Mouse (Mus musculus) neutrophil, adult 5-6 weeks (primary cell): ENCODE measurements around the gene Ceacam5. TPM values are rescaled to one million over a fixed set of nuclear protein-coding genes. Genes with fewer than 3 reads are reported as not detected.

Source experiments
- ATAC-seq: fragments of 151-379, 151-347 bp; 2 replicates; pipeline ENCODE4 v1.8.0; 2017; ENCODE audit warnings: mild to moderate bottlenecking, moderate TSS enrichment; ENCODE audit not compliant: insufficient number of reproducible peaks, poor library complexity, low FRiP score, severe bottlenecking; ENCODE audit errors: extremely low read depth
- total RNA-seq: library from RNA; stranded (forward); fragments of 200-1000 nt; gene quantifications from 2 replicates; pipeline ENCODE4 v1.2.3, GENCODE M21; 2017

Gene Ceacam5
- total RNA-seq: 0.12 TPM in 1 of 2 replicates, not detected in the other

DNA sequence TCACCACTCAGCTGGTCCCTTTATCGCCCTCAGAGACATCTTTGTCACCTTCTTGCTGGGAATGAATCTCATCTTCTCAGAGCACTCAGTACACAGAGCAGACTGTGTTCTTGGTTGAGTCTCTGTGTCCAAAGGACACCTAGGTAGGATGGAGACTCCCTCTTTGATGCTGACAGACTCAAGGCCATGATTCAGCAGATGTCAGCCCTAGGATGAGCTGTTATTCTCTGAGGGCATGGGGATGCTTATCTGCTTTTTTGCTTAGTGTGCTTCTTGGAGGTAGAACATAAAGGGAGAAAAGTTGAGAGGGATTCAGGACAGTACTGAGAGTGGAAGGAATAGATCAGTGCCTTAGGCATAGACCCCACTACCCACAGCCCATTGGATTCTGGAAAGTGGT, at the start of gene Ceacam5:
Ceacam5 (plus strand) TSS at position 301 of the 400 bp plus-strand sequence.
- no peak for ATAC-seq

Other genes with a start within 250 kb of the Ceacam5 start
- gene Ceacam14, start 99.4 kb downstream of the Ceacam5 start, total RNA-seq: not detected in 2 replicates
- not detected in 2 replicates for gene Gm5155, start 158.5 kb downstream of the Ceacam5 start, total RNA-seq